Mouse (Mus musculus): Measurements from ENCODE around the gene Tmem53. TPM values are rescaled to one million over a fixed set of nuclear protein-coding genes. Genes with fewer than 3 reads are reported as not detected.
"Not testable (repeated sequence)": the region's sequence is repeated elsewhere in the genome, so short reads cannot be mapped to it uniquely, and the experiment has no call there.

Gene Tmem53
- polyA plus RNA-seq, 1 experiment from 2014 or later = 10.6 TPM

DNA sequence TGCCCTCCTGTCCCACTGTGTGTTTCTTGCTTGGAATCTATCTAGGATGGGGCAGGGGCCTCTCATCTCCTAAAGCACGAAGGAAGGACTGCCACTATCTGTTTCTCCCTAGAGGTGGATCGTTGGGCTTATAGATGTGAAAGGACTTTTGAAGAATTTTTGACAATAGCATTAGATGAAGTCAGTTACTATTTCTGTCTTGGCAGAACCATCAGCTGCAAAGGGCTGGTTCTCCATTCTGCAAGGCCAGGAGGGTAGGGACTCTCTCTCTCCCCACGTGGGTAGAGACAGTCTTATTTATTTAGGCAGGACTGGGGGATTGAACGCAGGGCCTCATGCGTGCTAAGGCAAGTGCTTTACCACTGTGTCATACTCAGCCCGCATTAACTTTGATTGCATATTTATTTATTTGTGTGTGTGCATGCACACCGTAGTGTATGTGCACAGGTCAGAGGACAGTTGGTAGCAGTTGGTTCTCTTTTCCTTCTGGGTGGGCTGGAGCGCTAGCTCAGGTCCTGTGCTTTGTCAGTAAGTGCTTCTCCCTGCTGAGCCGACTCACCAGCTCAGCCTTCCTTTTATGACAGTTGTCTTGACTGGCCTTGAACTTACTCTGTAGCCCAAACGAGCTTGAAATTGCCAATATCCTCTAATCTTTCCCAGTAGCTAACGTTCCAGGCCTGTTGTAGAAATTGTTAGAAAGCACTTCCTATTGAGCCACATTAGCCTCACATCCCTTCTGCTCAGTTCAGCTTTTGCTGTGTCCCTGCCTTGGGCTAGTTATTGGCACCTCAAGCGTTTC, 1.7 kb downstream of the Tmem53 start:
- Histone ChIP-seq H3K27me3 (ENCODE audit: control insufficient read depth, insufficient read depth, low read length) (no peaks in the 10 kb centered on the region), H3K4me3 (ENCODE audit: low read depth, low read length) (no peak overlapping the region), H3K4me2 (ENCODE audit: low read depth, low read length) (no peak overlapping the region), H3K36me3 (replicated peaks; ENCODE audit: control insufficient read depth, insufficient read depth, low read depth, low read length) (no peaks in the 10 kb centered on the region), H3K9me3 (replicated peaks; ENCODE audit: control insufficient read depth, low read length) (no peaks in the 10 kb centered on the region), H3K27ac (replicated peaks; ENCODE audit: low read depth, low read length) (no peak overlapping the region), H3K9ac (replicated peaks; ENCODE audit: low read length) (no peak overlapping the region), H3K4me1 (ENCODE audit: control insufficient read depth, insufficient read depth, low read length) (no peaks in the 10 kb centered on the region; the same call in 1 of the 2 replicates)
- ATAC-seq (replicated peaks; ENCODE audit: insufficient number of reproducible peaks, low FRiP score, low TSS enrichment, low read depth) (no peak), DNase-seq (ENCODE audit: low spot score) (no peak)
- 63% methylated on average over 12 of the region's 12 CpGs for WGBS

DNA sequence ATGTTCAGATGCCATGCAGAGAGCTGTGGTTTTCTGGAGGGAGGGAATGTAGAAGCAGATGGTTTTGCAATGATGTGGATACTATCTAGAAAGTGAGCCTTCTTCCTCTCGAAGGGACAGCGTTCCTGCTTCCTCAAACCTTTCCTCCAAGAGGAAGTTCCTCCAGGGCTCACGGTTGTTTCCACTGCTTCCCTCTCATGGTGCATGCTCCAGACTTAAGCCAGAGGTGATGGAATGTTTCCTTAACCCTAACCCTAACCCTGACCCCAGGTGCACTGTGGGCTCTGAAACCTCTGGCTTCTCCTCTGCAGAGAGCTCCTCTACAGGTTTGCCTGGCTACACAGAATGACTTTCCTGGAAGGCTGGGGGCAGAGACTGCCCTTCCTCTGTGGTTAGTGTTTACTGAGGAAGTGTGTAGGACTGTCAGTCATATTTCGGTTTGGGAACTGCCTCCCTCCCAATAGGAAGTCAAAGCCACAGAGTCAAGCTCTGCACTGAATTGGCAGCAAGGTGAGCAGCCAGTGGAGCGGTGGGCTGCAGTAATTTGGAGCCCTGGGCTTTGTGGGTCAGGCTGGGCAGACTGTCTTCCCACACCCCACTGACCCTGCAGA, 2.4 kb downstream of the Tmem53 start:
- DNase-seq (ENCODE audit: low spot score) (no peak), ATAC-seq (replicated peaks; ENCODE audit: insufficient number of reproducible peaks, low FRiP score, low TSS enrichment, low read depth) (no peak)
- Histone ChIP-seq H3K27ac (replicated peaks; ENCODE audit: low read depth, low read length) (no peak overlapping the region), H3K27me3 (ENCODE audit: control insufficient read depth, insufficient read depth, low read length) (no peaks in the 10 kb centered on the region), H3K4me1 (ENCODE audit: control insufficient read depth, insufficient read depth, low read length) (no peaks in the 10 kb centered on the region; the same call in 1 of the 2 replicates), H3K4me2 (ENCODE audit: low read depth, low read length) (no peak overlapping the region), H3K9ac (replicated peaks; ENCODE audit: low read length) (no peak overlapping the region), H3K4me3 (ENCODE audit: low read depth, low read length) (no peak overlapping the region), H3K9me3 (replicated peaks; ENCODE audit: control insufficient read depth, low read length) (no peaks in the 10 kb centered on the region), H3K36me3 (replicated peaks; ENCODE audit: control insufficient read depth, insufficient read depth, low read depth, low read length) (no peaks in the 10 kb centered on the region)
- WGBS = 61% methylated on average over 5 of the region's 5 CpGs

DNA sequence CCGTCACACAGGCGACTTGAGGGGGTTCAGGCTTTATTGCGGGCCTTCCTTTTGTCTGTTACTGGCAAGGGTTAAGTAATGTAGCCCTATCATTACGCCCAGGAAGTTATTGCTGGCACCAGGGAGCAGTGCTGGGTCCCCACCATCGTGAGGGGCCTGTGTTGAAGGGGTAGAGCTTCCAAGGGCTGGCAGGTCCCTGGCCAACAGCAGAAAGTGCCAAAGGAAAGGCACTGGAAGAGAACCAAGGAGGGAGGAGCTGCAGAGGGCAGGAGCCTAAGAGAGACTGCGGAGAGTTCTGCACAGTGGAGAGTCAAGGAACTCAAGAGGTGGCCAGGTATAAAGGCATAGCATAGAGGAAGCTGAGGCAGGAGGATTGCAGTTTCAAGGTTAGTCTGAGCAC, 2.9 kb downstream of the Tmem53 start:
- no peak for ATAC-seq (replicated peaks; ENCODE audit: insufficient number of reproducible peaks, low FRiP score, low TSS enrichment, low read depth)
- H3K9ac ChIP-seq (replicated peaks; ENCODE audit: low read length) = no peak overlapping the region
- H3K27ac ChIP-seq (replicated peaks; ENCODE audit: low read depth, low read length) = no peak overlapping the region
- no peaks in the 10 kb centered on the region for H3K27me3 ChIP-seq (ENCODE audit: control insufficient read depth, insufficient read depth, low read length)
- DNase-seq (ENCODE audit: low spot score) = no peak
- H3K36me3 ChIP-seq (replicated peaks; ENCODE audit: control insufficient read depth, insufficient read depth, low read depth, low read length) = no peaks in the 10 kb centered on the region
- no peaks in the 10 kb centered on the region for H3K9me3 ChIP-seq (replicated peaks; ENCODE audit: control insufficient read depth, low read length)
- H3K4me1 ChIP-seq (ENCODE audit: control insufficient read depth, insufficient read depth, low read length) = no peaks in the 10 kb centered on the region; the same call in 1 of the 2 replicates
- no peak overlapping the region for H3K4me3 ChIP-seq (ENCODE audit: low read depth, low read length)
- no peak overlapping the region for H3K4me2 ChIP-seq (ENCODE audit: low read depth, low read length)
- 56% methylated on average over 6 of the region's 6 CpGs for WGBS

- not testable (repeated sequence) for H3K27ac ChIP-seq (replicated peaks; ENCODE audit: low read depth, low read length)
Measured at GRCm38 (mm10) chr4:117259909-117260308, 8.2 kb downstream of the Tmem53 start.

GRCm38 (mm10) chr4:117261222-117261621, 9.5 kb downstream of the Tmem53 start:
- DNase-seq (ENCODE audit: low spot score) (no peak), ATAC-seq (replicated peaks; ENCODE audit: insufficient number of reproducible peaks, low FRiP score, low TSS enrichment, low read depth) (no peak)
- Histone ChIP-seq H3K36me3 (replicated peaks; ENCODE audit: control insufficient read depth, insufficient read depth, low read depth, low read length) (no peaks in the 10 kb centered on the region), H3K9ac (replicated peaks; ENCODE audit: low read length) (no peak overlapping the region), H3K27me3 (ENCODE audit: control insufficient read depth, insufficient read depth, low read length) (no peaks in the 10 kb centered on the region), H3K4me2 (ENCODE audit: low read depth, low read length) (no peak overlapping the region), H3K9me3 (replicated peaks; ENCODE audit: control insufficient read depth, low read length) (no peaks in the 10 kb centered on the region), H3K4me1 (ENCODE audit: control insufficient read depth, insufficient read depth, low read length) (no peaks in the 10 kb centered on the region), H3K4me3 (ENCODE audit: low read depth, low read length) (no peak overlapping the region), H3K27ac (replicated peaks; ENCODE audit: low read depth, low read length) (no peak overlapping the region)
- 81% methylated on average over 2 of the region's 2 CpGs for WGBS

More at GRCm38 (mm10) chr4:117259909-117260308, 8.2 kb downstream of the Tmem53 start:
- not testable (repeated sequence) for DNase-seq (ENCODE audit: low spot score); H3K9me3 ChIP-seq (replicated peaks; ENCODE audit: control insufficient read depth, low read length); H3K9ac ChIP-seq (replicated peaks; ENCODE audit: low read length); ATAC-seq (replicated peaks; ENCODE audit: insufficient number of reproducible peaks, low FRiP score, low TSS enrichment, low read depth); H3K4me2 ChIP-seq (ENCODE audit: low read depth, low read length); H3K27me3 ChIP-seq (ENCODE audit: control insufficient read depth, insufficient read depth, low read length); H3K36me3 ChIP-seq (replicated peaks; ENCODE audit: control insufficient read depth, insufficient read depth, low read depth, low read length); H3K4me3 ChIP-seq (ENCODE audit: low read depth, low read length); H3K4me1 ChIP-seq (ENCODE audit: control insufficient read depth, insufficient read depth, low read length)
- 74% methylated on average over 6 of the region's 6 CpGs for WGBS

GRCm38 (mm10) chr4:117262101-117262913, 10.6 kb downstream of the Tmem53 start:
- no peak overlapping the region for H3K4me3 ChIP-seq (ENCODE audit: low read depth, low read length)
- no peaks in the 10 kb centered on the region for H3K27me3 ChIP-seq (ENCODE audit: control insufficient read depth, insufficient read depth, low read length)
- H3K4me1 ChIP-seq (ENCODE audit: control insufficient read depth, insufficient read depth, low read length) = no peaks in the 10 kb centered on the region
- H3K9me3 ChIP-seq (replicated peaks; ENCODE audit: control insufficient read depth, low read length) = no peaks in the 10 kb centered on the region
- DNase-seq (ENCODE audit: low spot score) = no peak
- no peak overlapping the region for H3K4me2 ChIP-seq (ENCODE audit: low read depth, low read length)
- H3K36me3 ChIP-seq (replicated peaks; ENCODE audit: control insufficient read depth, insufficient read depth, low read depth, low read length) = no peaks in the 10 kb centered on the region
- H3K27ac ChIP-seq (replicated peaks; ENCODE audit: low read depth, low read length) = no peak overlapping the region
- H3K9ac ChIP-seq (replicated peaks; ENCODE audit: low read length) = no peak overlapping the region
- WGBS = 69% methylated on average over 13 of the region's 13 CpGs
- ATAC-seq (replicated peaks; ENCODE audit: insufficient number of reproducible peaks, low FRiP score, low TSS enrichment, low read depth) = no peak

DNA sequence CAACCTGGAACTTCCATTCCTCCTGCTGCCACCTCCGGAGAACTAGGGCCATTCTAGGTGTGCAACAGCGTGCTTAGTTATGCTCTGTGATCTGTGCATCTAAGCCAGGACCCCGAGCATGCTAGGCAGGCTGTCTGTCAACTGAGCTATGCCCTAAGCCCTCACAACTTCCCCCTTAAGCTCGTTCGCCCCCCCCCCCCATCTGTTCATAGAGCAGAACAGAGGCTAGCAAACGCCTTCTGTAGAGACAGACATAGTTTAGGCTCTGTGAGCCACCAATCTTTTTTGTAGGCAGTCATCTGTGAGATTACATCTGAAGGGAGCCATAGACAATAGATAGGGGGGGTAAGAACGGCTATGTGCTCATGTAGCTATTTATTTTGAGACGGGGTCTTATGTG, 11.2 kb downstream of the Tmem53 start:
- Histone ChIP-seq H3K36me3 (replicated peaks; ENCODE audit: control insufficient read depth, insufficient read depth, low read depth, low read length) (no peaks in the 10 kb centered on the region), H3K9ac (replicated peaks; ENCODE audit: low read length) (no peak overlapping the region), H3K9me3 (replicated peaks; ENCODE audit: control insufficient read depth, low read length) (no peaks in the 10 kb centered on the region), H3K4me3 (ENCODE audit: low read depth, low read length) (no peak overlapping the region), H3K4me2 (ENCODE audit: low read depth, low read length) (no peak overlapping the region), H3K4me1 (ENCODE audit: control insufficient read depth, insufficient read depth, low read length) (no peaks in the 10 kb centered on the region), H3K27me3 (ENCODE audit: control insufficient read depth, insufficient read depth, low read length) (no peaks in the 10 kb centered on the region), H3K27ac (replicated peaks; ENCODE audit: low read depth, low read length) (no peak overlapping the region)
- no peak for DNase-seq (ENCODE audit: low spot score)
- no peak for ATAC-seq (replicated peaks; ENCODE audit: insufficient number of reproducible peaks, low FRiP score, low TSS enrichment, low read depth)
- WGBS = 76% methylated on average over 8 of the region's 8 CpGs
